Mouse (Mus musculus) heart, embryonic 16.5 days (tissue): ENCODE results near the gene Prlr. TPM values are rescaled to one million over a fixed set of nuclear protein-coding genes. Genes with fewer than 3 reads are reported as not detected.

ENCODE experiments used
- ATAC-seq: fragments of 200-750 bp; cut with Nextera tagmentation; replicated peaks from 2 replicates; pipeline ENCODE4 v1.8.0; 2017; ENCODE audit warnings: moderate number of reproducible peaks; ENCODE audit not compliant: insufficient read depth, low FRiP score; ENCODE audit errors: extremely low read depth
- H3K27ac ChIP-seq: fragments of 300-500 bp; sonication (generic); 2 replicates; pipeline ENCODE4 v1.5.1; 2014; ENCODE audit warnings: mild to moderate bottlenecking, low read length, control low read depth, moderate library complexity
- H3K27me3 ChIP-seq: fragments of 300-500 bp; sonication (generic); 2 replicates; pipeline ENCODE4 v1.6.1; 2014; ENCODE audit warnings: low read length, mixed read lengths; ENCODE audit not compliant: control insufficient read depth, insufficient read depth
- H3K36me3 ChIP-seq: fragments of 300-500 bp; sonication (generic); 2 replicates; pipeline ENCODE4 v1.6.1; 2014; ENCODE audit not compliant: control insufficient read depth, insufficient read depth
- H3K4me1 ChIP-seq: fragments of 300-500 bp; sonication (generic); 2 replicates; pipeline ENCODE4 v1.6.1; 2014; ENCODE audit warnings: low read length, mixed read lengths; ENCODE audit not compliant: control insufficient read depth, insufficient read depth
- H3K4me2 ChIP-seq: fragments of 300-500 bp; sonication (generic); 2 replicates; pipeline ENCODE4 v1.6.1; 2014; ENCODE audit warnings: low read depth, mild to moderate bottlenecking, control low read depth, low read length
- H3K4me3 ChIP-seq: fragments of 300-500 bp; sonication (generic); 2 replicates; pipeline ENCODE4 v1.5.1; 2014; ENCODE audit warnings: mild to moderate bottlenecking, control low read depth, low read length
- H3K9ac ChIP-seq: fragments of 300-500 bp; sonication (generic); 2 replicates; pipeline ENCODE4 v1.6.1; 2014; ENCODE audit warnings: low read length, control low read depth
- H3K9me3 ChIP-seq: fragments of 300-500 bp; sonication (generic); replicated peaks from 2 replicates; pipeline ENCODE4 v1.6.1; 2016; ENCODE audit warnings: low read length; ENCODE audit not compliant: control insufficient read depth
- WGBS: fragments of 180-500 bp; shearing (Covaris S2); extraction: QIAGEN DNeasy Blood & Tissue Kit; methylation state at CpG from one replicate; pipeline ENCODE4 v1.1.7; 2014; 5-methylcytosine and 5-hydroxymethylcytosine counted together
- polyA plus RNA-seq: library from polyadenylated mRNA; unstranded; fragments of >200 nt; fragmentation: Nextera tagmentation; extraction: Ambion mirVana; gene quantifications from 2 replicates; pipeline ENCODE4 v1.2.1, GENCODE M21; 2015

Prlr gene
- 1.3 and 1.6 TPM in 2 replicates for polyA plus RNA-seq

GRCm38 (mm10) chr15:10177083-10177482 lies at the start of gene Prlr:
Prlr (plus strand) TSS chr15:10177238.
- H3K4me1 ChIP-seq = peaks cover 2% of the 10 kb centered on the region; the same call in 1 of the 2 replicates
- WGBS = 4% methylated on average over 9 of the region's 9 CpGs
- H3K36me3 ChIP-seq = no peaks in the 10 kb centered on the region
- no peak for ATAC-seq
- no peaks in the 10 kb centered on the region for H3K9me3 ChIP-seq
- H3K27me3 ChIP-seq = no peaks in the 10 kb centered on the region
- H3K4me3 ChIP-seq = peak within 1 kb of the TSS; percentile 60
- H3K9ac ChIP-seq = peak within 1 kb of the TSS; percentile 65
- H3K27ac ChIP-seq = no peak within 1 kb of the TSS
- peak within 1 kb of the TSS; percentile 84 for H3K4me2 ChIP-seq

GRCm38 (mm10) chr15:10133781-10134180 lies 43.3 kb upstream of the Prlr start:
- H3K36me3 ChIP-seq = no peaks in the 10 kb centered on the region
- H3K9me3 ChIP-seq = no peaks in the 10 kb centered on the region

GRCm38 (mm10) chr15:10134889-10135288 lies 42.1 kb upstream of the Prlr start:
- no peak overlapping the region for H3K27ac ChIP-seq
- H3K9ac ChIP-seq = no peak overlapping the region
- H3K4me2 ChIP-seq = no peak overlapping the region
- ATAC-seq = no peak
- WGBS = 52% methylated on average over 4 of the region's 4 CpGs
- no peaks in the 10 kb centered on the region for H3K27me3 ChIP-seq
- H3K9me3 ChIP-seq = no peaks in the 10 kb centered on the region
- H3K4me3 ChIP-seq = no peak overlapping the region
- no peaks in the 10 kb centered on the region for H3K4me1 ChIP-seq
- H3K36me3 ChIP-seq = no peaks in the 10 kb centered on the region

More at GRCm38 (mm10) chr15:10133781-10134180, 43.3 kb upstream of the Prlr start:
- Histone ChIP-seq H3K4me3 (no peak overlapping the region), H3K4me1 (no peaks in the 10 kb centered on the region), H3K27me3 (no peaks in the 10 kb centered on the region), H3K4me2 (no peak overlapping the region), H3K9ac (no peak overlapping the region), H3K27ac (no peak overlapping the region)
- WGBS = 82% methylated on average over 2 of the region's 2 CpGs
- ATAC-seq = no peak

GRCm38 (mm10) chr15:10144520-10144919 lies 32.5 kb upstream of the Prlr start:
- no peak overlapping the region for H3K4me3 ChIP-seq
- H3K4me2 ChIP-seq = no peak overlapping the region
- H3K9ac ChIP-seq = no peak overlapping the region
- no peaks in the 10 kb centered on the region for H3K27me3 ChIP-seq
- H3K9me3 ChIP-seq = no peaks in the 10 kb centered on the region
- WGBS = 76% methylated on average over 5 of the region's 5 CpGs
- H3K4me1 ChIP-seq = no peaks in the 10 kb centered on the region
- no peak overlapping the region for H3K27ac ChIP-seq
- no peaks in the 10 kb centered on the region for H3K36me3 ChIP-seq
- no peak for ATAC-seq

GRCm38 (mm10) chr15:10148196-10148595 lies 28.8 kb upstream of the Prlr start:
- H3K4me1 ChIP-seq = no peaks in the 10 kb centered on the region
- no peak overlapping the region for H3K4me2 ChIP-seq
- H3K27me3 ChIP-seq = no peaks in the 10 kb centered on the region
- ATAC-seq = no peak
- WGBS = 69% methylated on average over 4 of the region's 4 CpGs
- no peaks in the 10 kb centered on the region for H3K9me3 ChIP-seq
- no peak overlapping the region for H3K9ac ChIP-seq
- H3K36me3 ChIP-seq = no peaks in the 10 kb centered on the region
- H3K27ac ChIP-seq = no peak overlapping the region
- H3K4me3 ChIP-seq = no peak overlapping the region

- Histone ChIP-seq H3K9me3 (no peaks in the 10 kb centered on the region; the same call in 1 of the 2 replicates), H3K36me3 (no peaks in the 10 kb centered on the region), H3K27me3 (no peaks in the 10 kb centered on the region), H3K4me1 (no peaks in the 10 kb centered on the region), H3K4me2 (no peak overlapping the region), H3K4me3 (no peak overlapping the region), H3K9ac (no peak overlapping the region), H3K27ac (no peak overlapping the region)
- ATAC-seq = no peak
- WGBS = 82% methylated on average over 2 of the region's 2 CpGs
Observed at GRCm38 (mm10) chr15:10160663-10161062, 16.4 kb upstream of the Prlr start.

GRCm38 (mm10) chr15:10175078-10175477 lies 2.0 kb upstream of the Prlr start:
- H3K9me3 ChIP-seq = no peaks in the 10 kb centered on the region
- H3K9ac ChIP-seq = no peak overlapping the region
- H3K4me3 ChIP-seq = no peak overlapping the region
- H3K27me3 ChIP-seq = no peaks in the 10 kb centered on the region
- ATAC-seq = no peak
- no peak overlapping the region for H3K27ac ChIP-seq
- peaks cover 2% of the 10 kb centered on the region; the same call in 1 of the 2 replicates for H3K4me1 ChIP-seq
- H3K4me2 ChIP-seq = no peak overlapping the region
- 85% methylated on average over 6 of the region's 6 CpGs for WGBS
- no peaks in the 10 kb centered on the region for H3K36me3 ChIP-seq

GRCm38 (mm10) chr15:10175656-10176055 lies 1.4 kb upstream of the Prlr start:
- Histone ChIP-seq H3K27ac (no peak overlapping the region), H3K9me3 (no peaks in the 10 kb centered on the region), H3K9ac (no peak overlapping the region), H3K4me2 (no peak overlapping the region), H3K36me3 (no peaks in the 10 kb centered on the region), H3K4me1 (peaks cover 2% of the 10 kb centered on the region; the same call in 1 of the 2 replicates), H3K27me3 (no peaks in the 10 kb centered on the region), H3K4me3 (no peak overlapping the region)
- ATAC-seq = no peak
- 63% methylated on average over 7 of the region's 7 CpGs for WGBS

GRCm38 (mm10) chr15:10177519-10178130 lies 587 bp downstream of the Prlr start:
- ATAC-seq = no peak
- Histone ChIP-seq H3K4me1 (peaks cover 2% of the 10 kb centered on the region; the same call in 1 of the 2 replicates), H3K9ac (peak overlapping the region; percentile 65), H3K4me3 (peak overlapping the region; percentile 60), H3K9me3 (no peaks in the 10 kb centered on the region), H3K27me3 (no peaks in the 10 kb centered on the region), H3K36me3 (no peaks in the 10 kb centered on the region), H3K4me2 (peak overlapping the region; percentile 84), H3K27ac (no peak overlapping the region)
- 1% methylated on average over 30 of the region's 30 CpGs for WGBS
